Mouse (Mus musculus) intestine, embryonic 14.5 days (tissue): Measurements from ENCODE around the gene Nkx2-5. TPM values are rescaled to one million over a fixed set of nuclear protein-coding genes. Genes with fewer than 3 reads are reported as not detected.

ENCODE experiments used
- ATAC-seq: fragments of 200-750 bp; cut with Nextera tagmentation; replicated peaks from 2 replicates; pipeline ENCODE4 v1.8.0; 2017; ENCODE audit warnings: low read depth, moderate number of reproducible peaks, moderate TSS enrichment, moderate library complexity; ENCODE audit not compliant: low FRiP score, low TSS enrichment
- DNase-seq: peaks from one replicate; pipeline ENCODE4 v3.0.0-alpha.2; 2018; ENCODE audit warnings: low spot score
- H3K27ac ChIP-seq: fragments of 300-500 bp; sonication (generic); 2 replicates; pipeline ENCODE4 v1.5.1; 2014; ENCODE audit warnings: low read depth, mild to moderate bottlenecking, control low read depth
- H3K27me3 ChIP-seq: fragments of 300-500 bp; sonication (generic); replicated peaks from 2 replicates; pipeline ENCODE4 v1.6.1; 2014; ENCODE audit warnings: low read length, control low read depth; ENCODE audit not compliant: control insufficient read depth, insufficient read depth
- H3K36me3 ChIP-seq: fragments of 300-500 bp; sonication (generic); 2 replicates; pipeline ENCODE4 v1.6.1; 2014; ENCODE audit warnings: low read length, control low read depth; ENCODE audit not compliant: control insufficient read depth, insufficient read depth
- H3K4me1 ChIP-seq: fragments of 300-500 bp; sonication (generic); replicated peaks from 2 replicates; pipeline ENCODE4 v1.6.1; 2014; ENCODE audit warnings: low read length, control low read depth, mixed read lengths; ENCODE audit not compliant: control insufficient read depth, insufficient read depth
- H3K4me2 ChIP-seq: fragments of 300-500 bp; sonication (generic); 2 replicates; pipeline ENCODE4 v1.6.1; 2014; ENCODE audit warnings: low read length
- H3K4me3 ChIP-seq: fragments of 300-500 bp; sonication (generic); 2 replicates; pipeline ENCODE4 v1.5.1; 2014; ENCODE audit warnings: low read depth, low read length, control low read depth, mixed read lengths
- H3K9ac ChIP-seq: fragments of 300-500 bp; sonication (generic); 2 replicates; pipeline ENCODE4 v1.6.1; 2014; ENCODE audit warnings: mild to moderate bottlenecking, low read length
- H3K9me3 ChIP-seq: fragments of 300-500 bp; sonication (generic); 2 replicates; pipeline ENCODE4 v1.6.1; 2016; ENCODE audit warnings: low read length, control low read depth; ENCODE audit not compliant: control insufficient read depth
- WGBS: fragments of 180-500 bp; shearing (Covaris S2); extraction: QIAGEN DNeasy Blood & Tissue Kit; methylation state at CpG from one replicate; pipeline ENCODE4 v1.1.7; 2014; 5-methylcytosine and 5-hydroxymethylcytosine counted together
- polyA plus RNA-seq: library from polyadenylated mRNA; unstranded; fragments of >200 nt; fragmentation: Nextera tagmentation; extraction: Ambion mirVana; gene quantifications from 2 replicates; pipeline ENCODE4 v1.2.1, GENCODE M21; 2014

The Nkx2-5 gene
- polyA plus RNA-seq, 1 experiment from 2014 or later = 0.11 TPM

DNA sequence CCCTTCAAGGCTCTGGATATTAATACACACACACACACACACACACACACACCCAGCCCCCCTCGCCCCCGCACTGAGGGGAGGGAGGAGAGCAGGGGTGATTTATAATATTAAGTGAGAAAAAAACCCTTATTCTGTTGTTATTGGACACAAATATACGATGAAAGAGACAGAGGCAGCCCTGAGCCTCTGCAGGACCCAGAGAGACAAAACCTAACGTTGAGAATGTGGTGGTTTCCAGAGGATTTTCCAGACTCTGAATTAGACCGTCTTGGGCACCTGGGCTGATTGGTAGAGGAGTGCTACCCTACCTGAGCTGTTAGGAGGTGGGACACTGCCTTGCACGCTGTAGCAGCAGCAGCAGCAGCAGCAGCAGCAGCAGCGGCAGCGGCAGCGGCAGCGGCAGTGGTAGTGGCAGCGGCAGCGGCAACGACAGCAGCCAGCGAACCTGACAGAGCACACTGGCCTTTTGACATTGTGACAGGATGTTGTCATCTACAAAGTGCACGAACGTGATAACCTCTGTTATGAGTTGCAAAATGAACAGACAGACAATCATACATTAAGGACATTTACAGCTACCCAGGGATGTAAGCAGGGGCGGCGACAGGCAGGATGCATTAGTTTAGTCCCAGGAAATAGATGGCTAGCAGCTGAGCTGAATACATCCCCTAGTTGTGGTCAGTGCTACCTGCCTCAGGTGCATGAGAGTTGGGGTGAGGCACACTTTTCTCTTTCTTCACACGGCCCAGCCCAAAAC is 7.8 kb downstream of the Nkx2-5 start:
- H3K4me2 ChIP-seq = no peak overlapping the region
- 1% methylated on average over 19 of the region's 19 CpGs for WGBS
- peak; percentile 61 for DNase-seq

GRCm38 (mm10) chr17:26836377-26836776 is 8.4 kb downstream of the Nkx2-5 start:
- Histone ChIP-seq H3K27ac (no peak overlapping the region), H3K9ac (no peak overlapping the region), H3K4me1 (no peaks in the 10 kb centered on the region), H3K4me3 (no peak overlapping the region), H3K4me2 (no peak overlapping the region), H3K9me3 (no peaks in the 10 kb centered on the region), H3K27me3 (peaks cover 91% of the 10 kb centered on the region), H3K36me3 (no peaks in the 10 kb centered on the region)
- 22% methylated on average over 5 of the region's 5 CpGs for WGBS
- ATAC-seq = no peak
- peak; percentile 45 for DNase-seq

More for the DNA sequence above, 7.8 kb downstream of the Nkx2-5 start:
- peaks cover 97% of the 10 kb centered on the region for H3K27me3 ChIP-seq
- no peaks in the 10 kb centered on the region for H3K36me3 ChIP-seq
- H3K4me1 ChIP-seq = no peaks in the 10 kb centered on the region
- no peak overlapping the region for H3K4me3 ChIP-seq
- no peaks in the 10 kb centered on the region for H3K9me3 ChIP-seq
- H3K27ac ChIP-seq = no peak overlapping the region
- H3K9ac ChIP-seq = no peak overlapping the region
- no peak for ATAC-seq

- H3K4me3 ChIP-seq = no peak overlapping the region
- H3K9ac ChIP-seq = no peak overlapping the region
- no peak overlapping the region for H3K4me2 ChIP-seq
- DNase-seq = peak; percentile 47
- WGBS = 8% methylated on average over 8 of the region's 8 CpGs
- no peaks in the 10 kb centered on the region for H3K36me3 ChIP-seq
- no peak for ATAC-seq
- H3K27me3 ChIP-seq = peaks cover 87% of the 10 kb centered on the region
- no peak overlapping the region for H3K27ac ChIP-seq
- no peaks in the 10 kb centered on the region for H3K9me3 ChIP-seq
- H3K4me1 ChIP-seq = no peaks in the 10 kb centered on the region
These were observed 8.9 kb downstream of the Nkx2-5 start for GRCm38 (mm10) chr17:26835956-26836355.

DNA sequence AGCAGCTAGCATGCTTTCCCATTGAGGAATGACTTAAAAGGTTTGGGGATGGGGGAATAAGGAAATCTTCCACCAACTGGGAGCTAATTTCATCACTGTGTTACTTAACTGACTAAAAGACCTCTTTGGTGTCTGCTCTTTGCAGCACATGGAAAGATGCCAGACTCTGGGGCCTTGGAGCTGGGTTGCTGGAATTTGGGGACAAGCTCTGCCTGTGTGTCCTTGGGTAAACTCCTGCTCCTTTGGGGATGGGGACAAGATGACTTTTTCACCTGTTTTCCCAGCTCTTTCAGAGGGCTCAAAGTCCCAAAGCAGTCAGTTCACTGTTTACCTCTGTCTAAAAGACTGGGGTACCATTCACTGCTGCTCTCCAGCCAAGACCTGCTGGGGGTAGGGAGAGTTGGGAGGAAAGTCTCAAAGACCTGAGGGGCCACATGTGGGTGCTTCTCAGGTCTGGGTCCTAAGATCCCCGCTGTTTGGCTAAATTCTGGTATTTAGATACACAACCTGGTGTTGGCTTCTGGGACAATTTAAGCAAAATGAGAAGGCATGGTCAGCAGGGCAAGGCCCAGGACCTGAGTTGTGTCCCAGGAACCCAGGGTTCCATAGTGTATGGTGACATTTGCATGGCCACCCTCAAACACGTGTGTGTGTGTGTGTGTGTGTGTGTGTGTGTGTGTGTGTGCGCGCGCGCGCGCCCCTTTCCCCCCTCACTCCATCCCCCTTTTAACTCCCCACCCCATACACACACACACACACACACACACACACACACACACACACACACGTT is 9.6 kb downstream of the Nkx2-5 start:
- WGBS = 41% methylated on average over 8 of the region's 9 CpGs
- Histone ChIP-seq H3K27ac (no peak overlapping the region), H3K36me3 (no peaks in the 10 kb centered on the region), H3K4me1 (no peaks in the 10 kb centered on the region), H3K4me3 (no peak overlapping the region), H3K9me3 (0 out of 2 replicates have a peak, but pooled peaks cover 3% of the 10 kb centered on the region), H3K27me3 (peaks cover 79% of the 10 kb centered on the region), H3K9ac (no peak overlapping the region), H3K4me2 (no peak overlapping the region)
- ATAC-seq = no peak
- peak; percentile 51 for DNase-seq

- Histone ChIP-seq H3K4me3 (no peak overlapping the region), H3K9ac (no peak overlapping the region), H3K4me1 (no peaks in the 10 kb centered on the region), H3K9me3 (0 out of 2 replicates have a peak, but pooled peaks cover 3% of the 10 kb centered on the region), H3K36me3 (no peaks in the 10 kb centered on the region), H3K4me2 (no peak overlapping the region), H3K27ac (no peak overlapping the region), H3K27me3 (peaks cover 72% of the 10 kb centered on the region)
- ATAC-seq (no peak), DNase-seq (peak; percentile 43)
- WGBS = 64% methylated on average over 5 of the region's 5 CpGs
These were observed 10.4 kb downstream of the Nkx2-5 start for GRCm38 (mm10) chr17:26834302-26834965.

- WGBS = 73% methylated on average over 2 of the region's 2 CpGs
- no peaks in the 10 kb centered on the region for H3K4me1 ChIP-seq
- no peaks in the 10 kb centered on the region for H3K36me3 ChIP-seq
- no peak overlapping the region for H3K9ac ChIP-seq
- no peak overlapping the region for H3K4me2 ChIP-seq
- H3K27me3 ChIP-seq = peaks cover 65% of the 10 kb centered on the region
- H3K9me3 ChIP-seq = 0 out of 2 replicates have a peak, but pooled peaks cover 3% of the 10 kb centered on the region
- H3K4me3 ChIP-seq = no peak overlapping the region
- no peak overlapping the region for H3K27ac ChIP-seq
- ATAC-seq (no peak), DNase-seq (peak; percentile 47)
These were observed 11.0 kb downstream of the Nkx2-5 start for GRCm38 (mm10) chr17:26833806-26834205.

- H3K4me2 ChIP-seq = no peak overlapping the region
- no peaks in the 10 kb centered on the region for H3K4me1 ChIP-seq
- H3K36me3 ChIP-seq = no peaks in the 10 kb centered on the region
- H3K27me3 ChIP-seq = peaks cover 10% of the 10 kb centered on the region
- no peak overlapping the region for H3K4me3 ChIP-seq
- no peak overlapping the region for H3K27ac ChIP-seq
- no peak for ATAC-seq
- 69% methylated on average over 15 of the region's 17 CpGs for WGBS
- 0 out of 2 replicates have a peak, but pooled peaks cover 3% of the 10 kb centered on the region for H3K9me3 ChIP-seq
- peak; percentile 45 for DNase-seq
- no peak overlapping the region for H3K9ac ChIP-seq
These were observed 18.7 kb downstream of the Nkx2-5 start for GRCm38 (mm10) chr17:26826131-26826530.

DNA sequence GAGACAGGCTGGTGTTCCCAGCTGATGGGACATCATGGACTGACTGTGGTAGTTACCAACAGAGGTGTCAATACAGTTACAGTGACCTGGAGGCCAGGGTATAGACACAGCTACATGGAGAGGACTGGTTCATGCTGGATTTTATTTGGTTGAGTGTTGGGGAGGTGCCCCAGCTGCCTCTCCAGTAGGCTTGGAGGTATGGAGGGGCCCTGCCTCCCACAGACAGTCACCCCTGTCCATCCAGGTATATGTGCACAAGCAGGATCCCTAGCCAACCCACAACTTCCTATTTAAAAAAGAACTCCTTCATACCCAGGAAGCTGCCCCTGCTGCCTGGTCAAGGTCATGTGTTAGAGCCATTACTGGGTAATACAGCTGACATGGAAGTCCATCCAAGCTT is 27.0 kb downstream of the Nkx2-5 start:
- Histone ChIP-seq H3K4me3 (no peak overlapping the region), H3K4me2 (no peak overlapping the region), H3K4me1 (no peaks in the 10 kb centered on the region), H3K36me3 (no peaks in the 10 kb centered on the region), H3K9me3 (no peaks in the 10 kb centered on the region), H3K27me3 (peaks cover 5% of the 10 kb centered on the region; the same call in 1 of the 2 replicates), H3K27ac (no peak overlapping the region), H3K9ac (no peak overlapping the region)
- no peak for DNase-seq
- no peak for ATAC-seq
